Mouse (Mus musculus) kidney, adult 2 months (tissue): ENCODE data around the gene Col4a4.

Source experiments
- CTCF ChIP-seq: fragments of 200-500 bp; conservative IDR thresholded peaks from 2 replicates; pipeline ENCODE4 v1.5.1; 2011; ENCODE audit warnings: low read depth, mild to moderate bottlenecking, control low read depth, low read length, moderate library complexity, mixed read lengths; ENCODE audit not compliant: insufficient read depth, insufficient read length
- POLR2A ChIP-seq: fragments of 200-500 bp; IDR thresholded peaks from one replicate; pipeline ENCODE4 v1.6.1; 2011; ENCODE audit warnings: low read depth, low read length, control low read depth

DNA sequence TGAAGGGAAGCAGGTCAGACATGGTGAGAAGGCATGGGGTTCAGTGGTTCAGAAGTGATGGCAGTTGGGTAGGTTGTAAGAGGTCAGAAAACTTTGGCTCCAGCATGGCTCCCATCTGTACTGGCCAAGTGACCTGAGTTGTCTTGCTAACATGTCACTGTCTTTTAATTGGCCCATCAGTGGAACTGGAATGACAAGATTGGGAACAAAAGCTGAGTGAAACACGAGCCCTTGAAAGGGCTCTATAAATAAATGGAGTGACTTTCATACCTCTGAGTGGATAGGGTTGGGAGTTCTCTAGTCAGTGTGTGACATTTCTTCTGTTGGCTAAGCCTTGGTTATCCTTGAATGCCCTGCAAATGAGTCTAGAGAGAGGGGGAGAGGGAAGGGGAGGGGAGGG, 146.5 kb downstream of the Col4a4 start:
- TF ChIP-seq CTCF (no peak), POLR2A (no peak)
